Mouse (Mus musculus) small intestine, adult 2 months (tissue): ENCODE data around the gene Tnni3k. TPM values are rescaled to one million over a fixed set of nuclear protein-coding genes. Genes with fewer than 3 reads are reported as not detected.

Experiments
- H3K27ac ChIP-seq: fragments of 200-500 bp; 2 replicates; pipeline ENCODE4 v1.5.1; 2012; ENCODE audit warnings: low read depth, low read length, control low read depth, inconsistent platforms; ENCODE audit not compliant: insufficient read depth
- H3K27me3 ChIP-seq: fragments of 200-500 bp; 2 replicates; pipeline ENCODE4 v1.6.1; 2012; ENCODE audit warnings: mild to moderate bottlenecking, moderate library complexity, low read length, inconsistent platforms; ENCODE audit not compliant: control insufficient read depth, insufficient read depth
- H3K36me3 ChIP-seq: fragments of 200-500 bp; 2 replicates; pipeline ENCODE4 v1.6.1; 2012; ENCODE audit warnings: mild to moderate bottlenecking, low read length, control low read depth, inconsistent platforms; ENCODE audit not compliant: control insufficient read depth, insufficient read depth
- H3K4me1 ChIP-seq: fragments of 200-500 bp; 2 replicates; pipeline ENCODE4 v1.6.1; 2012; ENCODE audit warnings: low read length, inconsistent platforms, mixed read lengths; ENCODE audit not compliant: control insufficient read depth, insufficient read depth, insufficient read length
- H3K4me3 ChIP-seq: fragments of 200-500 bp; 2 replicates; pipeline ENCODE4 v1.5.1; 2012; ENCODE audit warnings: low read depth, mild to moderate bottlenecking, control low read depth, inconsistent platforms, low read length, moderate library complexity
- CTCF ChIP-seq: fragments of 200-500 bp; IDR thresholded peaks from 2 replicates; pipeline ENCODE4 v1.5.1; 2012; ENCODE audit warnings: low read depth, mild to moderate bottlenecking, control low read depth, inconsistent platforms, low read length, moderate library complexity, mixed read lengths; ENCODE audit not compliant: insufficient replicate concordance, insufficient read length; ENCODE audit errors: extremely low read depth
- POLR2A ChIP-seq: fragments of 200-500 bp; IDR thresholded peaks from 2 replicates; pipeline ENCODE4 v1.6.1; 2012; ENCODE audit warnings: low read depth, mild to moderate bottlenecking, control low read depth, inconsistent platforms, low read length, moderate library complexity
- WGBS: fragments of 180-500 bp; shearing (Covaris S2); methylation state at CpG from one replicate; pipeline ENCODE4 v1.1.7; 2018; 5-methylcytosine and 5-hydroxymethylcytosine counted together
- polyA plus RNA-seq: library from polyadenylated mRNA; depleted of rRNA; stranded (reverse); fragments of >200 nt; gene quantifications from 2 replicates; pipeline ENCODE4 v1.2.3, GENCODE M21; 2012

Gene Tnni3k
- polyA plus RNA-seq, 1 experiment, result 0.06 TPM

DNA sequence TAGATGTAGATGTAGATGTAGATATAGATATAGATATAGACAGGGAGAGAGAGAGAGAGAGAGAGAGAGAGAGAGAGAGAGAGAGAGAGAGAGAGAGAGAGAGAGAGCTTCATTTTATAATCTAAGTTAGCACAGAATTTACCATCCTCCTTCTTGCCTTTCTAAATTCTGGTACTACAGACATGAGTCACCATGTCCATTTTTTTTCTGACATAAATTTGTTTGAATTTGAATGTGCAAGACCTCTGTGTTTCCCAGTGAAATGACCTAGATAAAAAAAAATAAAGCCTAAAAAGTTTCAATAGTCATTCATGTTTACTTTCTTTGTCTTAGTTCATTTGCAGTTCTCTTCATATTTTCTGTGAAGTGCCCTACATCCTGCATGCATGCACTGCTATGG is 54.2 kb downstream of the Tnni3k start:
- Histone ChIP-seq H3K27me3 (no peaks in the 10 kb centered on the region), H3K27ac (no peak overlapping the region), H3K36me3 (no peaks in the 10 kb centered on the region), H3K4me1 (no peaks in the 10 kb centered on the region), H3K4me3 (no peak overlapping the region)
- TF ChIP-seq CTCF (no peak), POLR2A (no peak)

DNA sequence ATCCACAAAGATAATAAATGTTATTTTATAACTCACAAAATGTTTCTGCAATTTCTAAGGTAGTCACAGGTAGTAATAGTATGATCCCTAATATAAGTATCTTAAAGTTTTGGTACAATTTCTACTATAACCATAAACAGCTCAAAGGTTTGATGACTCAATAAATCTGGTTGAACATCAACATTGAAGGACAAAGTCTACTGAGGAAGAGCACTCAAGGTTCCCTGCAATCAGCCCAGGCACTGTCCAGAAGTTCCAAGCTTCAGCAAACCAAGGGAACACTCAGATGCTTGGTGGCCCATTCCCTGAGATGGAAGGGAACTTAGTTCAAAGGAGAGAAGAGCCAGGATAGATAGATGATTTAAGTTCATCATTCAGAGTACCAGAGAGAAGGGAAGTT is 62.5 kb downstream of the Tnni3k start:
- no peak overlapping the region for H3K27ac ChIP-seq
- no peak overlapping the region for H3K4me3 ChIP-seq
- TF ChIP-seq CTCF, result no peak
- TF ChIP-seq POLR2A, result no peak

DNA sequence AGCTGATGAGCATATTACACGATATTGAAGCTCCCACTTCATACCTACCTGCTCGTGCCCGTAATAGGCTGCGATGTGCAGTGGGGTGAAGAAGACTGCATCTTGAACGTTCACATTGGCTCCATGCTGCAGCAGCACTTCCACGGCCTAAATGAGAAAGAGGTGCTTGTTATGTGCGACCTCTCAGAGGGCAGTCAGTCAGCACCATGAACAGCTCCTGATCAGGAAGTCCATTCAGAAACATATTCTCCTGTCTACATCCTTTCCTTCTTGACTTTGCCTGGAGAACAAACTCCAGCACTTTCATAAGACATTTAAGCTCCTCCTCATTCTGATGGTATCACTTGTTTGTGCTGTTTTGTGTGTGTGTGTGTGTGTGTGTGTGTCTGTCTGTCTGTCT is 76.1 kb downstream of the Tnni3k start:
- no peaks in the 10 kb centered on the region for H3K27me3 ChIP-seq
- H3K36me3 ChIP-seq, result no peaks in the 10 kb centered on the region
- TF ChIP-seq POLR2A (no peak), CTCF (no peak)
- no peak overlapping the region for H3K27ac ChIP-seq
- no peak overlapping the region for H3K4me3 ChIP-seq
- 78% methylated on average over 7 of the region's 7 CpGs for WGBS
- no peaks in the 10 kb centered on the region for H3K4me1 ChIP-seq

More for the DNA sequence above, 62.5 kb downstream of the Tnni3k start:
- Histone ChIP-seq H3K27me3 (no peaks in the 10 kb centered on the region), H3K36me3 (no peaks in the 10 kb centered on the region), H3K4me1 (no peaks in the 10 kb centered on the region)

DNA sequence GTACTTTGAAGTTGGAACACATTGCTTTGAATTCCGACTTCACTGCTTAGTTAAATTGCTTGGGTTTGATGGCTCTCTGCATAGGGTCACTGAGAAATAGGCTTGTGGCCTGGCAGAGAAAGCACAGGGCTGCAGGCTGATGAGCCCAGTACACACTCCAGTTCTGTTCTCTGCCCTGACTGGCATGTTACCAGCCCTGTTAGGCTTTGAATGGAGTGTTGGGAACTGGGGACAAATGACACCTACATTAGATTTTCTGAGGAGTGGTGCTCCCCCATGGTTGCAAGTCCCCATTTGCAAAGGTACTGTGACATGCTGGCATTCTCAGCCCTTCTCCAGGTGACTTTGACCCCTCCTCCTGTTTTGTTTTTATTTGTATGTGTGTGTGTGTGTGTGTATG is 83.6 kb downstream of the Tnni3k start:
- no peaks in the 10 kb centered on the region for H3K36me3 ChIP-seq
- no peaks in the 10 kb centered on the region for H3K4me1 ChIP-seq
- H3K4me3 ChIP-seq, result no peak overlapping the region
- H3K27me3 ChIP-seq, result no peaks in the 10 kb centered on the region
- 34% methylated on average over 1 of the region's 1 CpGs for WGBS
- TF ChIP-seq CTCF, result no peak
- H3K27ac ChIP-seq, result no peak overlapping the region

DNA sequence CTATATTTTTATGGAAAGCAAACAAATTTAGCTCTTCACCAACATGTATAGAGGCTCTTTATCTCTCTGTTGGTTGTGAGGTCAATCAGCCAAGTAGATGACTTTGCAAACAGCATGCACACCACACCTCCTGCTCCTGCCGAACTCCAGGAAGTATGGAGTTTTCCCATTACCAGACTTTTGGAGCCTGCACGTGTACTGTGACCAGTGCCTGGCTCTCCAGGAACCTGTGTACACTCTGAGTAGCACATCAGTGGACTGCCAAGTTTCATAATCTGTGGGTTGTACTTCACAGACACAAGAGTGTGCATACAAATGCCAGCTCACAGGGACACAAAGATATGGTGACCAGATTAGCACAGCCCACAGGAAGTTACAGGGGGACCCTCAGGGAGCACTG is 84.2 kb downstream of the Tnni3k start:
- WGBS, result 28% methylated on average over 2 of the region's 2 CpGs
- TF ChIP-seq POLR2A (no peak), CTCF (no peak)
- Histone ChIP-seq H3K4me3 (no peak overlapping the region), H3K36me3 (no peaks in the 10 kb centered on the region), H3K27ac (no peak overlapping the region), H3K4me1 (no peaks in the 10 kb centered on the region), H3K27me3 (no peaks in the 10 kb centered on the region)

DNA sequence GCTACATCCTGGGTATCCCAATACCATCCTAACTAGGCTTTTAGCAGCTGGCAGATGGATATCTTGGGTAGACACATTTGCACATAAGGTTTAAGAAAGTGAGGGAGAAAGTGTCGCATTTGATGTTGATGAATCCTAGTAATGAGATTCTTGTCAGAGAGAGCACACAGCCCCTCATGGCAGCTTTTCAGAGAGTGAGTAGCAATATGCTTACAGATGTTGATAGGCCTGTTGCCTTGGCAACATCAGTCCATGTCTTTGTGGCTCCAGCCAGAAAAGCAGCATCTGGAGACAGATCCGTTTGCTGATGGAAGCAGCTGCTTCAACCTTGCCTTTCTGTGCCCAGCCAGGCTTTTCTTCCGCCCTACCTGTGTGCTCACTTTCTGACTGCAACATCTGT is 93.9 kb downstream of the Tnni3k start:
- Histone ChIP-seq H3K27me3 (no peaks in the 10 kb centered on the region), H3K36me3 (no peaks in the 10 kb centered on the region), H3K4me3 (no peak overlapping the region), H3K4me1 (no peaks in the 10 kb centered on the region), H3K27ac (no peak overlapping the region)
- TF ChIP-seq CTCF (no peak), POLR2A (no peak)
- WGBS, result 75% methylated on average over 3 of the region's 3 CpGs

DNA sequence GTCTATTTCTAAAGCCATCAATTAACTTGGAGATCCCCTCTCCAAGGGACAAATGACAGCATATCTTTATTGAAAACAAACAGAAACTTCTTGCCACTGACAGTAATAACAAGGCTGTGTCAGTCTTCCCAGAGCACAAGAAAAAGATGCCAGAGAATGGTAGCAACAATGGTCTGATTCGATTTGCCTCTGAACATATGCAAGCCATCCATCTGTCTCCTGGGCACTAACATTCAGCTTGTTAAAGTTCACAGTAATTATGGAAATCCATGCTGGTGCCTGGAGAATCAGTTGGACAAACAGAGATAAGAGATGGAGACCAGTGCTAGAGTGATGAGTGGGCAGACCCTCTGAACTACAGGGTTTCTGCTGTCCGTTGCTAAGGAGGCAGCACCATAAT is 102.1 kb downstream of the Tnni3k start:
- Histone ChIP-seq H3K4me1 (no peaks in the 10 kb centered on the region), H3K27me3 (no peaks in the 10 kb centered on the region), H3K36me3 (no peaks in the 10 kb centered on the region), H3K4me3 (no peak overlapping the region), H3K27ac (no peak overlapping the region)
- 50% methylated on average over 2 of the region's 2 CpGs for WGBS
- TF ChIP-seq CTCF, result no peak
- TF ChIP-seq POLR2A, result no peak

DNA sequence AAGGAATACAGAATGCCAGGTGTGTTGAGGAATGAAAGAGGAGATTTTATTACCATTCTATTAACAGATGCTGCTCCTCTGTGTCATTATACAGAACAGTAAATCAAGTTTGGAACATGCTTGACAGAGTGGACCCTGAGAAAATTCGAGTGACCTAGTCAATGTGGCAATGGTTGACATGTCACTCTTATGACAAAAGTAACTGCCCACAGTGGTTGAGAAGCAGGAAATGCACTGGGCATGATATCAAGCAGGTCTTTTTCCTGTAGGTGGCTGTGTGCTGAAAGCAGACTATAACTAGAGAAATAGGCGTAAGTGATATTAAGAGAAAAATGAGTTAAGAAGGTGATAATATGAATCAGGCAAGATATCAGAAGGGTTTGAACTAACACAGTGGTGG is 105.7 kb downstream of the Tnni3k start:
- H3K27ac ChIP-seq, result no peak overlapping the region
- H3K4me3 ChIP-seq, result no peak overlapping the region
- WGBS, result 54% methylated on average over 2 of the region's 2 CpGs
- no peaks in the 10 kb centered on the region for H3K4me1 ChIP-seq
- TF ChIP-seq POLR2A (no peak), CTCF (no peak)
- no peaks in the 10 kb centered on the region for H3K36me3 ChIP-seq
- H3K27me3 ChIP-seq, result no peaks in the 10 kb centered on the region

DNA sequence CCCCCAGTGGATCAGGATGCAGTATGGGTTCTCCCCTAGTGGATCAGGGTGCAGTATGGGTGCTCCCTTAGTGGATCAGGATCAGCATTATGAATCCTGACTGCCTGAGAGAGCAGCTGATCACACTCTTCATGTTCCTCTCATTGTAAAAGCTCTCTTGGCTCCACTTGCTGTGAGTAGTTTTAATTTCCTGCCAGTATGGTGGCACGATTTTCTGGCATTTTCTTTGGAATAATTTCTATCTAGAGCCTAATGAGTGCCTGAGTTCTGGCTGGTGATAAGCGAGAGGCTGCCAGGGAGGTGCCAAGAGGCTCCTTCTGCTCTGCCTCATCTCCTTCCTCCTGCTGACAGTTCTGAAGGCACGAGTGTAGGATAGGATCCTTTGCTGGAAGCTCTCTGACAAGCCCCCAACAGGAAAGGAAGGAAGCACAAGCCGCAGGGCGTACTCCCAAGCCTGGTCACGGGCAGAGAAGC is 109.5 kb downstream of the Tnni3k start:
- no peaks in the 10 kb centered on the region for H3K4me1 ChIP-seq
- H3K27me3 ChIP-seq, result no peaks in the 10 kb centered on the region
- WGBS, result 56% methylated on average over 6 of the region's 6 CpGs
- H3K27ac ChIP-seq, result no peak overlapping the region
- TF ChIP-seq POLR2A (no peak), CTCF (no peak)
- no peaks in the 10 kb centered on the region for H3K36me3 ChIP-seq
- no peak overlapping the region for H3K4me3 ChIP-seq
